Mouse (Mus musculus) kidney, adult 2 months (tissue): ENCODE measurements around the gene Arsg.

ENCODE experiments used
- CTCF ChIP-seq: fragments of 200-500 bp; conservative IDR thresholded peaks from 2 replicates; pipeline ENCODE4 v1.5.1; 2011; ENCODE audit warnings: low read depth, mild to moderate bottlenecking, control low read depth, low read length, moderate library complexity, mixed read lengths; ENCODE audit not compliant: insufficient read depth, insufficient read length
- POLR2A ChIP-seq: fragments of 200-500 bp; IDR thresholded peaks from one replicate; pipeline ENCODE4 v1.6.1; 2011; ENCODE audit warnings: low read depth, low read length, control low read depth

- TF ChIP-seq POLR2A, result no peak
- TF ChIP-seq CTCF, result no peak
Observed at GRCm38 (mm10) chr11:109547652-109548051, 74.5 kb downstream of the Arsg start.
